Mouse (Mus musculus) naive thymus-derived CD4-positive, alpha-beta T cell, adult 2 months (primary cell): ENCODE data around the gene Supt3.

Experiments used
- DNase-seq: peaks from one replicate; pipeline ENCODE4 v3.0.0-alpha.2; 2011; ENCODE audit warnings: low read depth

Gene Supt3

GRCm38 (mm10) chr17:44967186-44967585, 190.2 kb downstream of the Supt3 start:
- DNase-seq = no peak

DNA sequence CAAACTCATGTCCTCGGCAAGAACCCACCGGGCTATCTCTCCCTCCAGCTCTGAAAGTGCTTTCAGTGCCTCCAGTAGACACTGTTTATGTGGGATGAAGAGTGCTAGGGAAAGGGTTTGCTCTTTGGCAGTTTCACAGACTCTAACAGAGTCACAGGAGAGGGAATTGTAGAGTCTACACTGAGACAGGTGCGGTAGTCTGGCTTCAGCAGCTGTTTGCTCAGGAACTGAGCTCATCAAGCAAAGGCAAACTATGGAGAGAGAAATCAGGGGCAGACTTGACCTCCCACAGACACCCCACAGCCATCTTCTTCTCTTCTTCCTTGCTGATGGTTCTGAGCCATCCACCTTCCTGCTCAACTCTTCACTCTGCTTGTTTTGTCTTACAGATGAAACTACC, 193.3 kb downstream of the Supt3 start:
- DNase-seq = no peak

DNA sequence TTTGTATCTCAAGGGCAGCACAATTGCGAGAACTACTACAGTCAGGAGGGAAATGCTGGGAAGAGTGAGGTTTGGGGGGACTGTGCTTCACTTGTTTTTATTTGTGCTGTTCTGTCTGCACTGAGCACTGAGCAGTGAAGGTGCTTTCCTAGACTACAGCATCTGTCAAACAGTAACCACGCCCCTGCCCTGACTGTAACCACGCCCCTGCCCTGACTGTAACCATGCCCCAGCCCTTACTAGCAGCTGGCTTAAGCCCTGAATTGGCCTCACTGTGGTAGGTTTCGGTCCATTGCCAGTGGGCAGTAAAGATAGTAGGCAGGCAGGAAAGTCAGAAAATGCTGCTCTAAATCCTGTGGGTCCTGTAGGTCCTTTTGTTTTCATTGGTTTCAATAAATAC, 196.5 kb downstream of the Supt3 start:
- no peak for DNase-seq

- DNase-seq = no peak
These were observed 200.7 kb downstream of the Supt3 start for GRCm38 (mm10) chr17:44977690-44978089.

GRCm38 (mm10) chr17:44987964-44988363, 211.0 kb downstream of the Supt3 start:
- DNase-seq = no peak

GRCm38 (mm10) chr17:45003311-45003710, 226.4 kb downstream of the Supt3 start:
- DNase-seq = no peak

- DNase-seq = no peak
These were observed 227.7 kb downstream of the Supt3 start for GRCm38 (mm10) chr17:45004477-45005170.

DNA sequence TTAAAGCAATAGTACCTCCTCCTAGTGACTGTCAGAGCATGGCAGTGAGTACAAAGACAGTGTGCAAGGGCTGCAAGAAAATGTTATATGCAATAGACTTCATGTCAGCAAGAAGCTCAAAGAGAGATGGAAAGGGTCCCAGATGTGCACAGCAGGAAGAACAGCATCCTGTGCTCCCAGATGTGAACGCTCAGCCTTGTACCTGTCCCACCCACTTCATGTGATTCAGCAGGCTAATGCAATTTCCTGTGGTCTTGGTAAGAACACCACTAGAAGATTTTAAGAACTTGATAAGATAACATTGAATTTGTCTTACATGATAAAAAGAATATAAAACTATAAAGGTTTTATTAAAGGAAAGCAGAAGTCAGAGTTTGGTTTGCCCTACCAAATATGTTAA, 230.5 kb downstream of the Supt3 start:
- no peak for DNase-seq

GRCm38 (mm10) chr17:45008663-45009062, 231.7 kb downstream of the Supt3 start:
- DNase-seq = no peak

DNA sequence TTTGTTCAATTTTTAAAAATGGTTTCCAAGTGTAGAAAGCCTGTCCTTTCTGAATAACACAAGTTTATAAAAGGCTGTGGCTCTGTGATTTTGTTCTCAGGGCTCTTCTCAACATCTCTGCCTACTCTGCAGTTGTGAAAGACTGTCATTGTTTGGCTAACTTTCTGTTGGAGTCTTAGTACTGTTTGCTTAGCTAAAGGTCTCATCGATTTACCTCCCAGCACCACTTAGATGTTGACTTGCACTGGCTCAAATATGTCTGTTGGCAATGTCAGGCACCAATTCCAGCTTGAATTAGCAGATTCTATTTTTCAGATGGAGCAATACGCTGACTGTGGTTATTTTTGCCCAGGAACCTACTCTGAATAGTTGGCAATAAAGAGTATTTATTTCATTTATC, 233.5 kb downstream of the Supt3 start:
- no peak for DNase-seq

DNA sequence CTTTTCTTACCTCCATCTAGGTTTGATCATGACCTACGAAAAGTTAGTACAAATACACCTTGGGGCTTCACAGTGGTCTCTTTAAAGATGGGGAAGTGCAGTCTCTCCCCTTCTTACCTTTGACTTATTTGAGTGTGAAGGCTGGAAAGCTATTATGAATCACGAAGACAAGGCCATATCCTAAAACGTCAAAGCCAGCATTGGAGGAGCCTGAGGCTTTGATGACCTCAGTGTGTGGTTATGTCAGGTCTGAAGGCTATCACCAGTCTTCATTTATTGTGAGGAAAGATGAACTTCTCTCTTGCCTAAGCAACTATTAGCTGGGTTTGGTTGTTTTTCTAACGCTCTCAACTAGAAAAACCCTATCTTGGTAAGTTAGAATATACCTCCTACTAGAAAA, 239.8 kb downstream of the Supt3 start:
- DNase-seq = no peak

DNA sequence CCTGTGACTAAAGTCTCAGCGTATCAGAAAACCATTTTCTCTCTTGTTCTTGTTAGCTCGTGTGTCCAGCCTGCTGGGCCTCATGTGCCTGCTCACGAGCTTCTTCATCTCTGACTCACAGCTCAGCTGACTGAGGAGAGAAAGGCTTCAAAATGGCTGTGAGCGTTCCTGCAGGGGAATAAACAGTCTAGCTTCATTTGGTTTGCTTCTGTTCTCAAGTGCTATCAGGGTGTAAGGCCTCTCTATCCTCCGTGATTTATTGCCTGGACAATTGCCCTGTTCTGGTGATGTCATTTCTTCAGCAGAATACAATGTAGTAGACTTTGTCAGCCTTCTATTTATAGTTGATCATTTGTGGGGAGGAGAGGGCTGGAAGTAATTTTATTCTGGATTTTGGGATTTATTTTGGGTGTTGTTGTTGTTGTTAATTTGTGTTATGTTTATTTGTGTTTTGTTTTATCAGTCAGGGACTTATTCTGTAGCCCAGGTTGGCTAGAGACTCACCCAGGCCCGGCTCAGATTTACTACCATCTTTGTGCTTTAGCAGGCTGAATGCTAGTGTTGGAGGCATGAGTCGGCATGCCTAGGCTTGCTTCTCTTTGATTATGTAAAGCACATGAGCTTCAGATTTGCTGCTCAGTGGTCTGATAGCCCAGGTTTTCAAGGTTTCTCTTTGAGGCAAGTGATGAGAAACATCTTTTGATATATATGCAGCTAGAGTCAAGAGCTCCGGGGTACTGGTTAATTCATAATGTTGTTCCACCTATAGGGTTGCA, 243.4 kb downstream of the Supt3 start:
- DNase-seq = no peak

DNA sequence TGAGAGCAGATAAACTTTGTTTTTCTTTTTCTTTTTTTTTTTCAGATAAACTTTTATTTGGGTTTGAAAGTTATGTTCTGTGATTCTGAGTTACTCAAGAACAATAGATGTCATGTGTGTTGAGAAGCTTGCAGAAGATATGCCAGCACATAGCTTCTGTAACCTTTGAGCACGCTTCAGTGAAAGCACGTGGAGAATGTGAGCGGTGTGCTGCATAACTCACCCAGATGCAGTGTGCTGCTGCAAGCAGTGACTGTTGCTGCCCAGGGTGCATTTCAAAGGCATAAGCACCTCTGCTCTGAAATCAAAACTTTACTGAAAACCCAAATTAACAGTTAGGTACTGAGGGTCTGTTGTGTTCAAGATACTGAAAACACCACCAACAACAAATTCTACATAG, 251.5 kb downstream of the Supt3 start:
- DNase-seq = no peak

- DNase-seq = no peak
These were observed 252.2 kb downstream of the Supt3 start for GRCm38 (mm10) chr17:45029106-45029505.

DNA sequence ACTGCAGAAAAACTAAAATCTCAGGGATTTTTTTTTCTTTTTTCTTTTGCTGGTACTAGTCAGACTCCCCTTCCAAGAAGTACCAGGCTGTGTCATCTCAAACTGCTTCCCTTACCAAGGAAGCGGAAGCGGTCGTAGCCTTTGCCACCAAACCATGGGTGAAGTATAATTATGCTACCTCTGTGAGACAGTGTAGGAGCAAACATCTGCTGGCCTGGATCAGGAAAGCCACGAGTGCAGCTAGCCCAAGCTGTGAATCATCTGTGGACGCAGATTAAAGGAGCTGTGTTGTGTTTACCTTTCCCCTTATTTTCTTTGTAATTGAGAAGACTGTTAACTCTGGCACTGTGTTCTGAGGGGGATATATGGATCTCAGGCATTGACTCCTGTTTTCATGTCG, 255.3 kb downstream of the Supt3 start:
- DNase-seq = no peak

DNA sequence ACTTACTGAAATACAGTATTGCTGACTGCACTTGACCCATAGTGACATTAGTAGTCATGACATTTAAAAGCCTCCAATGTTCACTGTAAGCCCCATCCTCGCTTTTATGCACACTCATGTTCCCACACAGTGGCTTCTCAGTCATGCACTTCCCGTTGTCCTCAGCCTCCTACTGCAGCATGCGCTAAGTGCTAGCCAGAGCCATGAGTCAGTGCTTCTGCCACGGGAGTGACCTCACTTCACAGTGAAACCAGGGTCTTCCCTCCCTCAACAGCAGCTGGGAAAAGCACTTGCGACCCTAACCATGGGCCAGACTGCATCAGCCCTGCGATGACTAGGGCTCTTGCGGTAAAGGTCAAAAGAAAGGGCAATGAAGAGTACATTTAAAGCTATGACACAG, 256.7 kb downstream of the Supt3 start:
- DNase-seq = no peak

DNA sequence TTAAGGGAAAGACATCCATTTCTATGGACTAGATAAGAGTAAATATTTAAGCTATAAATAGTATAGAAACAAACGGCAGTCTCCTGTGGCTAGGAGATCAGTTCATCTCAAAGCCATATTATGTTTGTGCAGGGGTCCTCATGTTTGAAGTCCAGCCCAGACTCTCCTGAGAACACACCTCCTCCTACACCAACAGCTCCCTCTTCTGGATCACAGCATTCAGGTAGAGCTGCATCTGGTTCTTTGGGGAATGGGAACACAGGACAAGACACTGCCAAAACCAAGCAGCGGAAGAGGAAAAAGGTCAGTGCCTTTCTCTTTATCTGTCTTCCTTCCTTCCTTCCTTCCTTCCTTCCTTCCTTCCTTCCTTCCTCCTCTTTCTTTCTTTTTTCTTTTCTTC, 264.1 kb downstream of the Supt3 start:
- no peak for DNase-seq

GRCm38 (mm10) chr17:45045804-45046203, 268.9 kb downstream of the Supt3 start:
- peak; percentile 22 for DNase-seq

- no peak for DNase-seq
These were observed 269.6 kb downstream of the Supt3 start for GRCm38 (mm10) chr17:45046583-45046982.

GRCm38 (mm10) chr17:45047236-45047635, 270.3 kb downstream of the Supt3 start:
- DNase-seq = no peak

DNA sequence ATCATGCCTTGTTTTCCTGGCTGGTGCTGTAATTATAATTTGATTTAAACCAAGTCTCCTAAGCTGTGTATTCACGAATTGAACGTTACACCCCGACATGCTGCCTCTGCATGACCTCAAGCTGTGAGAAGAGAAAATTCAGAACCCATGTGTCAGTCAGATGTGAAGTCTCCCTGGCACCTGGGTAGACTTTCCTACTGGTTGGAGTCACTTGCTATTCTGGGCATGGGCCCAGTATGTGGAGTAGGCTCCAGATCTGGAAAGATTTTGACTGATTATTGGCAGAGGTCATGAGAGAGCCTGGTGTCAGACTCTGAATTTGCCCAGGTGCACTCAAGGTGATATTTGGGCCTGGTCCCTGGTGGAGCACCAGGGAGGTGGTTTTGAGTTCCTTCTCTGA, 275.0 kb downstream of the Supt3 start:
- DNase-seq = no peak

- no peak for DNase-seq
These were observed 276.4 kb downstream of the Supt3 start for GRCm38 (mm10) chr17:45053371-45053770.

DNA sequence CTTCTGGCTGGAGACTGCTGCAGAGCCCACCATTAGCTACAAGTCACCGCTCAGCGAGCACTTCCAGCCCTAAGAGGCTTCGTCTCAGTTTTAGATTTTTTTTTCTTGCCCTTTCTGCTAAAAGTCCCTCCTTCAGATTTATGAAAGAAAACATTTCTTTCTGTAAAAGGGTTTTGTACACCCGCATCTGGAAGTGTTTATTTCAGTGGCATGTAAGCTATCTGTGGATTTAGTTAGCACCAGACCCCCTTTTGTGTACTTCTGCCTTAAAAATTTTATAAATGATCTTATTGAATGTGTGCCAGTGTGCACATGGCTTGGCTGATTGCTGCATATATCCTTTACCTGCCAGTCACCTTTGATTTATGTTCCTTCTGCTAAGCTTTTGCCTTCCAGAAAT, 277.6 kb downstream of the Supt3 start:
- DNase-seq = no peak

DNA sequence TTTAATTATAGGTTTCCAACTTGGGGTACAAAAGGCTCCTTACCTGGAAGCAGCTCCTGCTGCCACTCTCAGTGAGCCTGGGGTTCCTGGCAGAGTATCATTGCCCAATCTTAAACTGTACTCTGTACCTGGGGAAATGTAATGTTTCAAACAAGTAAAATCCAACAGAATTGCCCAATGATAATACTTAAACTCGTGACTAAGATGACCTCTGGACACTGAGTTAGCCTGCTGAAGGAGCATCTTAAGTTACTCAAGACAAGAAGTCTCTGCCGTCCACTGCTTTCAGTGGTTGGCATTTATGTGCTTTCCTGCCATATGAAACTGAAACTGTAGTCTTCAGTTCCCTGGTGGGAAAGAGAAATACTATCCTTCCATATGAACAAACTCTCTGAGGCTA, 279.9 kb downstream of the Supt3 start:
- no peak for DNase-seq
